Mouse (Mus musculus) heart, embryonic 12.5 days (tissue): Measurements from ENCODE around the gene Glod5. TPM values are rescaled to one million over a fixed set of nuclear protein-coding genes. Genes with fewer than 3 reads are reported as not detected.

ENCODE experiments used
- ATAC-seq: fragments of 200-750 bp; cut with Nextera tagmentation; 2 replicates; pipeline ENCODE4 v1.8.0; 2017; ENCODE audit warnings: moderate TSS enrichment, moderate library complexity; ENCODE audit not compliant: insufficient number of reproducible peaks, low FRiP score
- H3K27ac ChIP-seq: fragments of 300-500 bp; sonication (generic); 2 replicates; pipeline ENCODE4 v1.5.1; 2016; ENCODE audit warnings: mild to moderate bottlenecking, moderate library complexity; ENCODE audit not compliant: poor library complexity, severe bottlenecking
- H3K27me3 ChIP-seq: fragments of 300-500 bp; sonication (generic); replicated peaks from 2 replicates; pipeline ENCODE4 v1.6.1; 2016; ENCODE audit warnings: mild to moderate bottlenecking, moderate library complexity
- H3K36me3 ChIP-seq: fragments of 300-500 bp; sonication (generic); 2 replicates; pipeline ENCODE4 v1.6.1; 2016; ENCODE audit warnings: mild to moderate bottlenecking, moderate library complexity
- H3K4me1 ChIP-seq: fragments of 300-500 bp; sonication (generic); replicated peaks from 2 replicates; pipeline ENCODE4 v1.6.1; 2016; ENCODE audit warnings: mild to moderate bottlenecking
- H3K4me2 ChIP-seq: fragments of 300-500 bp; sonication (generic); 2 replicates; pipeline ENCODE4 v1.6.1; 2016; ENCODE audit warnings: mild to moderate bottlenecking, moderate library complexity
- H3K4me3 ChIP-seq: fragments of 300-500 bp; sonication (generic); 2 replicates; pipeline ENCODE4 v1.5.1; 2016; ENCODE audit warnings: mild to moderate bottlenecking
- H3K9ac ChIP-seq: fragments of 300-500 bp; sonication (generic); 2 replicates; pipeline ENCODE4 v1.6.1; 2016; ENCODE audit warnings: mild to moderate bottlenecking, moderate library complexity
- H3K9me3 ChIP-seq: fragments of 300-500 bp; sonication (generic); replicated peaks from 2 replicates; pipeline ENCODE4 v1.6.1; 2016; ENCODE audit warnings: mild to moderate bottlenecking, moderate library complexity
- WGBS: fragments of 180-500 bp; shearing (Covaris S2); methylation state at CpG from one replicate; pipeline ENCODE4 v1.1.7; 2016; 5-methylcytosine and 5-hydroxymethylcytosine counted together
- polyA plus RNA-seq: library from polyadenylated mRNA; unstranded; fragments of >200 nt; fragmentation: Nextera tagmentation; extraction: Ambion mirVana; gene quantifications from 2 replicates; pipeline ENCODE4 v1.2.1, GENCODE M21; 2016

Gene Glod5
- polyA plus RNA-seq, 1 experiment from 2014 or later: not detected

DNA sequence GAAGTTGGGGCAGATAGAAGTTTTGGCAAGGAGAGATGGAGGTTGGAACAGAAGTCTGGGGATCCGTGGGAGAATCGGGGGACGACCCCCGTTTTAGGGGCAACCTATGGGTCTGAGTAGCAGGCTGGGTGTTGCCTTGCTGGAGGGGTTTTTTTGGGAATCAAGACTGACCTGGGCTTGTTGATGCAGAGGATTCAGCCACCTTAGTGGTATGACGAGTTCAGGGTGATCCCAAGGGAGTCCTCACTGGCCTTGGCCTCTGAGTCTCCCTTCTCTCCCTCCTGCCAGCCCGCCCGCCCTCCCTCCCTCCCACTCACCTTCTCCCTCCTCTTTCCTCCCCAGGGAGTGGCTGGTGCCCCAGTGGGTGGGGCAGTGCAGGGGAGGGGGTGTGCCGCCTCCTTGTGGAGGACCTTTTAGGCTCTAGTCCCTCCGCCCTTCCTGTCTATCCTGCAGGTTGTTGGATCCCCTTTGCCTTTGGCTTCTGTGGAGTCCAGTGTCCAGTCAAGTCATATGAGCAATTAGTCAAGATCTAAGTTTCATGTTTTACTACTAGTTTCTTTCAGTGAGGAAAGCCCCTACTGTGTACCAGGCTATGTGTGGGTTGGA lies 50.6 kb downstream of the Glod5 start:
- H3K27ac ChIP-seq: no peak overlapping the region
- peak overlapping the region; percentile 21; the same call in 1 of the 2 replicates for H3K4me3 ChIP-seq
- no peaks in the 10 kb centered on the region for H3K36me3 ChIP-seq
- H3K9ac ChIP-seq: no peak overlapping the region
- no peaks in the 10 kb centered on the region for H3K4me1 ChIP-seq
- peak; percentile 86 for ATAC-seq
- 0 out of 2 replicates have a peak overlapping the region, but pooled peaks have one; percentile 7 for H3K4me2 ChIP-seq
- WGBS: 79% methylated on average over 7 of the region's 9 CpGs
- no peaks in the 10 kb centered on the region for H3K27me3 ChIP-seq
- H3K9me3 ChIP-seq: no peaks in the 10 kb centered on the region

DNA sequence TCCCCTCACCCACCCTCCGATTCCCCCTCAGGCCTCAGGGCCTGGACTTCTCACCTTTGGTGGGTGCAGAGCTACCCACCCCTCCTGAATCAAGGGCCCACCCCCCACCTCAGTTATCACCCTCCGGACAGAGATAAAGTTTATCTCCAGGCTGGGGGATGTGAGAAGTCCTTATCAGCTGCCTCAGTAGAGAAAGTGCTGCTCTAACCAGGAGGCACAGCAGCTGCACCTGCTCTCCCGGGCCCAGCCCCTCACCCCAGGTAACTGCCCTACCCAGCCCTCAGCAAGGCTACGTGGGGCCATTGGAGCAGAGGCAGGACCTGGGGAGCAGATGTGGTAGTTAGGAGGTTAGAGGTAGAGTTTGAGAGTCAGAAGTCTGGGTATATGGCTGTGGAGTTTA lies 52.1 kb downstream of the Glod5 start:
- no peak overlapping the region for H3K9ac ChIP-seq
- WGBS: 27% methylated on average over 4 of the region's 4 CpGs
- H3K4me3 ChIP-seq: 0 out of 2 replicates have a peak overlapping the region, but pooled peaks have one; percentile 17

DNA sequence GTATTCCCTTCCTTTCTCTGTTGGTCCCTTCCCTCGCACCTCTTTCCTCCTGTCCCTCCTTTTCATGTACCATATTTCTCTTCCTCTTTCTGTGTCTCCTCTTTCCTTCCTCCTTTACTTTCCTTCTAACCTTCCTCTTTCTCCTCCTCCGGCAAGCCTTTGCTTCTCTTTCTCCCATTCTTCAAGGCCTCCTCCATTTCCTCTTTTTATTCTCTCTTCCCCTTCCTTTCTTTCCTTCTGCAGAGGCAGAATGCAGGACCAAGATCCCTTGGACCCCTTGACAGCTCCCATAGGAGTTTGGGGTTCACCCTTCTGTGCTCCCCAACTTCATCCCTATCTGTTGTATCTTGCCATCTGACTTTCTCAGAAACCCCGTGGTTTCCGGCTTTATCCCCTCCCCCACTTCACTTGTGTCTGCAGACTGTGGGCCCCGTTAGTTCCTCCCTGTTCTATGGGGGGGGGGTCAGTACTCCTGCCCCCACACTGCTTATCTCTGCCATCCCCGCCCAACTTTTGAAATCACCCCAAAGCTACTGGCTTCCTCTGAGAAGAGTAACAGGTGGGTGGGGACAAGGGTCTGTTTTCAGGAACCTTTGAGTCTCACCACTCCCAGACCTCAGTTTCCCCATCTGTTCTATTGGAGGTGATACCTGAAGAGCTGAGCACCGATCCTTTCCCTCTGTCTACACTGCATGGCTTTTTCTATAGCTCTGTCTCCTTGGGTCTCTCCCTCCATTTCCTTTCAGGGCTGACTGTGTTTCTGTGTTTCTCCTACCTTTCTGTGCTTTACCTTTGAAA lies 54.3 kb downstream of the Glod5 start:
- no peaks in the 10 kb centered on the region for H3K36me3 ChIP-seq
- no peaks in the 10 kb centered on the region for H3K9me3 ChIP-seq
- no peak overlapping the region for H3K4me2 ChIP-seq
- 58% methylated on average over 7 of the region's 7 CpGs for WGBS
- H3K9ac ChIP-seq: no peak overlapping the region
- no peaks in the 10 kb centered on the region for H3K27me3 ChIP-seq
- no peak overlapping the region for H3K27ac ChIP-seq
- ATAC-seq: no peak
- H3K4me3 ChIP-seq: no peak overlapping the region
- no peaks in the 10 kb centered on the region for H3K4me1 ChIP-seq

More for the DNA sequence above, 52.1 kb downstream of the Glod5 start:
- no peaks in the 10 kb centered on the region for H3K27me3 ChIP-seq
- H3K4me2 ChIP-seq: no peak overlapping the region
- no peak for ATAC-seq
- H3K4me1 ChIP-seq: no peaks in the 10 kb centered on the region
- no peaks in the 10 kb centered on the region for H3K9me3 ChIP-seq
- no peaks in the 10 kb centered on the region for H3K36me3 ChIP-seq
- no peak overlapping the region for H3K27ac ChIP-seq

DNA sequence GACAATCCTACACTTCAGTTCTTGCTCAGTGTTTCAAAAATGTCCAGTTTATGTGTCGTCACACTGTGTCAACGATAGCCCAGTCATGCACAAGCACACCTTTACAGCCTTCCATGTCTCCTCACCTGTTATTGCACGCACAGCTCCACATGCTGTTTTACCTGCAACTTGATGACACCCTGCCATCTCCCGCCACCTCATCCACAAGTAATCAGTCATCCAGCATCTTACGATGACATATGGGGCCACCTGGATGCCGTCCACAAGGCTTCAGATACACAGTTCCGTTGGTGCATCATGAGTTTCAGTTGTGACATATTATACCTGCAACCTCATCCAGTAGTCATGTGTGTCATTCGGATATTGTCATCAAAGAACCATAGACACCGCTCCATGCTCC lies 59.4 kb downstream of the Glod5 start:
- H3K27me3 ChIP-seq: no peaks in the 10 kb centered on the region
- no peak overlapping the region for H3K4me2 ChIP-seq
- H3K27ac ChIP-seq: no peak overlapping the region
- H3K4me3 ChIP-seq: no peak overlapping the region
- no peaks in the 10 kb centered on the region for H3K36me3 ChIP-seq
- no peaks in the 10 kb centered on the region for H3K4me1 ChIP-seq
- 88% methylated on average over 9 of the region's 9 CpGs for whole genome bisulfite sequencing
- ATAC-seq: no peak
- no peak overlapping the region for H3K9ac ChIP-seq
- H3K9me3 ChIP-seq: no peaks in the 10 kb centered on the region

Other genes starting within 250 kb of the Glod5 start
- gene Gripap1, start 228.7 kb downstream of the Glod5 start, polyA plus RNA-seq: 32.0 and 32.2 TPM in 2 replicates
- gene Kcnd1, start 196.2 kb downstream of the Glod5 start, polyA plus RNA-seq: 1.4 and 1.9 TPM in 2 replicates
- gene Otud5, start 177.1 kb downstream of the Glod5 start, polyA plus RNA-seq: 41.1 and 41.2 TPM in 2 replicates
- 6.4 and 6.8 TPM in 2 replicates for gene Pim2, start 140.2 kb downstream of the Glod5 start, polyA plus RNA-seq
- 25.9 and 26.8 TPM in 2 replicates for gene Slc35a2, start 134.5 kb downstream of the Glod5 start, polyA plus RNA-seq
- gene Pqbp1, start 119.2 kb downstream of the Glod5 start, polyA plus RNA-seq: 83.8 and 91.4 TPM in 2 replicates
- gene Timm17b, start 119.1 kb downstream of the Glod5 start, polyA plus RNA-seq: 117 and 130 TPM in 2 replicates
- gene Gm10491, start 110.7 kb downstream of the Glod5 start, polyA plus RNA-seq: not detected in 2 replicates
- not detected in 2 replicates for gene Gm10490, start 109.0 kb downstream of the Glod5 start, polyA plus RNA-seq
- gene Pcsk1n, start 98.7 kb downstream of the Glod5 start, polyA plus RNA-seq: 0.39 and 0.40 TPM in 2 replicates
- not detected in 2 replicates for gene Eras, start 89.9 kb downstream of the Glod5 start, polyA plus RNA-seq
- gene Hdac6, start 70.6 kb downstream of the Glod5 start, polyA plus RNA-seq: 30.9 and 32.9 TPM in 2 replicates
- gene Gata1, start 40.4 kb downstream of the Glod5 start, polyA plus RNA-seq: 4.4 and 6.4 TPM in 2 replicates
- gene Suv39h1, start 56.3 kb upstream of the Glod5 start, polyA plus RNA-seq: 42.8 and 46.2 TPM in 2 replicates
- 0.31 TPM in 1 of 2 replicates, not detected in the other for gene Was, start 72.0 kb upstream of the Glod5 start, polyA plus RNA-seq
- 26.7 and 28.5 TPM in 2 replicates for gene Wdr13, start 114.4 kb upstream of the Glod5 start, polyA plus RNA-seq
- gene Rbm3, start 127.4 kb upstream of the Glod5 start, polyA plus RNA-seq: 326 and 330 TPM in 2 replicates
- 9.2 and 11.1 TPM in 2 replicates for gene Tbc1d25, start 157.7 kb upstream of the Glod5 start, polyA plus RNA-seq
- 23.0 and 24.5 TPM in 2 replicates for gene Ebp, start 175.0 kb upstream of the Glod5 start, polyA plus RNA-seq
- 3.0 and 4.3 TPM in 2 replicates for gene Porcn, start 188.0 kb upstream of the Glod5 start, polyA plus RNA-seq
- 24.7 and 24.8 TPM in 2 replicates for gene Ftsj1, start 233.9 kb upstream of the Glod5 start, polyA plus RNA-seq